Mouse (Mus musculus) liver, embryonic 12.5 days (tissue): ENCODE results near the gene Ptpn13. TPM values are rescaled to one million over a fixed set of nuclear protein-coding genes. Genes with fewer than 3 reads are reported as not detected.

Experiments
- ATAC-seq: fragments of 200-750 bp; cut with Nextera tagmentation; 2 replicates; pipeline ENCODE4 v1.8.0; 2017; ENCODE audit warnings: moderate number of reproducible peaks, mild to moderate bottlenecking, moderate library complexity
- H3K27ac ChIP-seq: fragments of 300-500 bp; sonication (generic); 2 replicates; pipeline ENCODE4 v1.5.1; 2016; ENCODE audit warnings: mild to moderate bottlenecking
- H3K27me3 ChIP-seq: fragments of 300-500 bp; sonication (generic); replicated peaks from 2 replicates; pipeline ENCODE4 v1.6.1; 2016; ENCODE audit warnings: mild to moderate bottlenecking, moderate library complexity
- H3K36me3 ChIP-seq: fragments of 300-500 bp; sonication (generic); 2 replicates; pipeline ENCODE4 v1.6.1; 2016; ENCODE audit warnings: mild to moderate bottlenecking, moderate library complexity
- H3K4me1 ChIP-seq: fragments of 300-500 bp; sonication (generic); 2 replicates; pipeline ENCODE4 v1.6.1; 2016
- H3K4me2 ChIP-seq: fragments of 300-500 bp; sonication (generic); 2 replicates; pipeline ENCODE4 v1.6.1; 2016; ENCODE audit warnings: mild to moderate bottlenecking, moderate library complexity
- H3K4me3 ChIP-seq: fragments of 300-500 bp; sonication (generic); 2 replicates; pipeline ENCODE4 v1.5.1; 2016; ENCODE audit warnings: mild to moderate bottlenecking, moderate library complexity
- H3K9ac ChIP-seq: fragments of 300-500 bp; sonication (generic); 2 replicates; pipeline ENCODE4 v1.6.1; 2016; ENCODE audit warnings: mild to moderate bottlenecking, moderate library complexity
- H3K9me3 ChIP-seq: fragments of 300-500 bp; sonication (generic); replicated peaks from 2 replicates; pipeline ENCODE4 v1.6.1; 2016; ENCODE audit warnings: mild to moderate bottlenecking, moderate library complexity
- WGBS: fragments of 180-500 bp; shearing (Covaris S2); methylation state at CpG from one replicate; pipeline ENCODE4 v1.1.7; 2016; ENCODE audit not compliant: insufficient replicate concordance; 5-methylcytosine and 5-hydroxymethylcytosine counted together
- polyA plus RNA-seq: library from polyadenylated mRNA; unstranded; fragments of >200 nt; fragmentation: Nextera tagmentation; extraction: Ambion mirVana; gene quantifications from 2 replicates; pipeline ENCODE4 v1.2.1, GENCODE M21; 2016

Gene Ptpn13
- polyA plus RNA-seq, 1 experiment from 2014 or later: 3.6 TPM

DNA sequence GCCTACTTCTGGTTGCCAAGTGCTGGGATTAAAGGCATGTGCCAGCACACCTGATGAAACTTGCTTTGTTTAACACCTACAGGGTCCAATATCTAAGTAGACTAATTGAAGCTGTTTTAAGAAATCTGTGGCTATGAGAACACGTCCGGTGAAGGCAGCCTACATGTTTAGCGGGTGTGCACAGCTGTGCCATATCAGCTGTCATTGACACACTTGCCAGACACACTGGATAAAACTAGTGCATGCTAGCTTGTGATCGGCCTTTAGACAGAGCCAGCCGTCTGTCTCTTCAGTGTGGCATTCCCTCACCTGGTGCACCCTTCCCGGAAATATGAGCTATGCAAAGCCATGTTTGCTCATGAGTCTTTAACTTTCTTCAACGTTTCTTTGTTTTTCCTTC is 166.9 kb downstream of the Ptpn13 start:
- Histone ChIP-seq H3K4me2 (no peak overlapping the region), H3K27ac (no peak overlapping the region), H3K4me1 (peaks cover 10% of the 10 kb centered on the region; the same call in 1 of the 2 replicates), H3K27me3 (no peaks in the 10 kb centered on the region), H3K9me3 (no peaks in the 10 kb centered on the region), H3K4me3 (no peak overlapping the region), H3K9ac (no peak overlapping the region), H3K36me3 (no peaks in the 10 kb centered on the region)
- ATAC-seq: no peak
- WGBS: 77% methylated on average over 7 of the region's 7 CpGs

DNA sequence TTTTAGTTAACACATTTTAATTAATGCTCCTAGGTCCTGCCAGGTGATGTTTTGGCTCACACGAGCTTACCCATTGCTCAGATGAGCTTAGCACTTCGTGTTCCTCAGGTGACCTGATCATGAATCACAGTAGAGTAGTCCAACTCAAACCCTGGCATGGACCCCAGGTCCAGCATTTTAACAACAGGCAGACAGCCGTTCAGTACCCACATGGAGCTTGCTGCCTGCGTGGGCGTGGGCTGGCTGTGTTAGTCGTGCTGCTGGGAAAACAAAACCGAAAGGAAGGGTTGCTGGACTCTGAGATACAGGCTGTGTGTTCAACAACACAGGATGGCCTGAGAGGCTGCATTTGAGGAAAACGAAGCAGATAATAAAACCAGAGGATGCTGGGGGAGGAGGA is 167.7 kb downstream of the Ptpn13 start:
- Histone ChIP-seq H3K27ac (no peak overlapping the region), H3K4me2 (no peak overlapping the region), H3K9me3 (no peaks in the 10 kb centered on the region), H3K36me3 (no peaks in the 10 kb centered on the region), H3K4me3 (no peak overlapping the region), H3K27me3 (no peaks in the 10 kb centered on the region), H3K4me1 (peaks cover 10% of the 10 kb centered on the region; the same call in 1 of the 2 replicates), H3K9ac (no peak overlapping the region)
- 70% methylated on average over 8 of the region's 8 CpGs for whole genome bisulfite sequencing
- ATAC-seq: no peak

DNA sequence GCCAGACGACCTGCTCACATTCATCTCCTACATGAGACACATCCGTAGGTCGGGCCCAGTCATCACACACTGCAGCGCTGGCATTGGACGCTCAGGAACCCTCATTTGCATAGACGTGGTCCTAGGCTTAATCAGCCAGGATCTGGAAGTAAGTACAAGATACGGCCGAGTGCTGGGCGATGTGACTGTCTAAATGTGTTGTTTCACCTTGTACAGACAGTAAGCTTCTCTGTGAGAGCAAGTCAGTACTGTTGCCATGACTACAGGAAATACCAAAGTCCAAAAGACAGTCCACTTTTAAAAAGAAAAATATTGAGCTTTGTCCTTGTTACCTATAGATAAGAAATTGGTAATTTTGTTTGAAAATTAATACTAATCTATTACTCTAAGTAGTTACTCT is 168.6 kb downstream of the Ptpn13 start:
- no peak for ATAC-seq
- no peak overlapping the region for H3K4me2 ChIP-seq
- H3K9me3 ChIP-seq: no peaks in the 10 kb centered on the region
- no peaks in the 10 kb centered on the region for H3K36me3 ChIP-seq
- H3K4me1 ChIP-seq: peaks cover 10% of the 10 kb centered on the region; the same call in 1 of the 2 replicates
- no peak overlapping the region for H3K9ac ChIP-seq
- H3K27ac ChIP-seq: no peak overlapping the region
- H3K4me3 ChIP-seq: no peak overlapping the region
- WGBS: 76% methylated on average over 9 of the region's 9 CpGs
- H3K27me3 ChIP-seq: no peaks in the 10 kb centered on the region

DNA sequence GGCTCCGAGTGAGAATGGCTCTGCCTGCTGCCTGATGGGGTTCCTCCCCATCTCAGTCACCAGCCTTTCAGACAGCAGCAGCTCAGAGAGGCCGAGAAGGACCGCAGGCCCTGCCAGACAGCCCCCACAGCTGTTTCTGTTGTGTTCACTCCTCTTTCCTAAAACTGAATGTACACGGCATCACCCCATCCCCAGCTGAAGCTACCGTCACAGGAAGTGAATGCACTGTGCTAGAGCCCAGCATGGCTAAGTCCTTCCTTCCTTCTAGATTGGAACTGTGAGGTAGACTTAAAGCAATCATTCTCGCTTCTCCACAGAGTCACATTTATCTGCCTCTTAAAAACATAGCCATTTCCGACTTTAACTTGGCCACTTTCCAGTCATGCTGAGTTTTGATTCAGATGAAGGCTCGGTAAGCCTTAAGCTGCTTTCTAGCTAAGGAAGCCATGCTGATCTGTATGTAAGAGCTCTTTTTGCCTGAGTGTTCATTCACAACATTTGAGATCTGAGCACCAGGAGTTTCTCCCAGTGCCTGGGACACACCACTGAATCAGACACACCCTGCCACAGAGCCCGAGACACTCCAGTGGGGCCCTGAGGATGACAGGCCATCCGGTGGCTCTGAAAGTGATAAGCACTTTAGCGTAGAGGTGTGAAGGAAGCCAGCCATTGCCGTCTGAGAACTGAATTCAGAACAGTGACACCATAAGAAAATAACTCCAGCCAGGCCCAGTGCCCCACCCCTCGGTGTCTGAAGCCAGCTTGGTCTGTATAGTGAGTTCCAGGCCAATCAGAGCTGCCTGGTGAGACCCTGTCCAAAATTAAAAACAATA is 170.6 kb downstream of the Ptpn13 start:
- H3K36me3 ChIP-seq: no peaks in the 10 kb centered on the region
- H3K9me3 ChIP-seq: no peaks in the 10 kb centered on the region
- no peak for ATAC-seq
- no peak overlapping the region for H3K27ac ChIP-seq
- H3K4me1 ChIP-seq: peaks cover 10% of the 10 kb centered on the region; the same call in 1 of the 2 replicates
- no peak overlapping the region for H3K4me2 ChIP-seq
- H3K27me3 ChIP-seq: no peaks in the 10 kb centered on the region
- H3K4me3 ChIP-seq: no peak overlapping the region
- H3K9ac ChIP-seq: no peak overlapping the region
- WGBS: 40% methylated on average over 13 of the region's 13 CpGs

DNA sequence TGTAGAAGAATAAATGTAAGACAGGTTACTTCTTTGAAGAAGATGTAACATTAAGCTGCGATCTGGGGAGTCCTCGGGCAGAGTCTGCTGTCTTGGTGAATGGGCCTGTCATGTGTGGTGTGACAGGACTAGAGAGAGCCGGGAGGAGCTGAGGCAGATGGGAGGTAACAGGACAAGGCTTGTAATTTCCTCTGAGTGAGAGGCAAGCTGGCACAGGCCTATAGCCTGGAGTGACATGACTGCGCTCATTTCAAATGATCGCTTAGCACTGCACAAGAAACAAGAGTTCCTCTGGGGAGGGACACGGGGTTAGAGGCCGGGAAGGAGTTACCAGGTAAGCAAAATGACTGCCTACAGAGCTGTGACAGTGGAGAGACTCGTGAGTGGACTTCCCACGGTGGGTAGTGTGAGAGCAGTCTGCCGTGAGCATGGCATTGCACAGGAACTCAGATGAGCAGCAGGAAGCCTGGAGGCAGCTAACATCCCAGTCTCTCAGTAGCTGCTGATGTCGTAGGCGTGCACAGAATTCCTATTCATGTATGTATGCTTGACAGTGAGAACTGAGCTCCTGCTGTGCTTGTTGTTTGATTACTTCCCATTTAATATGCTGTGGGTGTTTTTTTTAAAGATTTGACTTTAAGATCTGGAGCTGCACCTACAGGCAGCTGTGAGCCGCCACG is 171.6 kb downstream of the Ptpn13 start:
- H3K27ac ChIP-seq: no peak overlapping the region
- WGBS: 75% methylated on average over 14 of the region's 14 CpGs
- H3K4me2 ChIP-seq: no peak overlapping the region
- H3K9ac ChIP-seq: no peak overlapping the region
- H3K36me3 ChIP-seq: no peaks in the 10 kb centered on the region
- H3K4me3 ChIP-seq: no peak overlapping the region
- ATAC-seq: no peak
- no peaks in the 10 kb centered on the region for H3K9me3 ChIP-seq
- peaks cover 10% of the 10 kb centered on the region; the same call in 1 of the 2 replicates for H3K4me1 ChIP-seq
- no peaks in the 10 kb centered on the region for H3K27me3 ChIP-seq

DNA sequence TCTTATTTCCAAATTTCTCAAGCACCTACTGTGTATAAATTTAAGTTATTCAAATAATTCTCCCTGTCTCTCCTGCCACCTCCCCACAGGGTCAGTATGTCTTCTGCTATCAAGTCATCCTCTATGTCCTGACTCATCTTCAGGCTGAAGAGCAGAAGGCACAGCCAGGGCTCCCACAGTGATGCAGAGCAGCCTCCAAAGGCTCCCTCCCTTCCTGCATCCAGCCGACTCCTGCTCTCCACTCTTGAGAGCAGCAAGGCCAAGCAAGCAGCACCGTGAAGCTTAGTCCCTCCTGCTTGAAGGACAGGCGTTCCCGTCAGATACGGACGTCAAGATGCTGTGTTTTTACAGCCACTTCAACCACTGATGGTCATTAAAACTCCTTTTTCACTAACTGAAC is 172.6 kb downstream of the Ptpn13 start:
- H3K9ac ChIP-seq: no peak overlapping the region
- H3K27me3 ChIP-seq: no peaks in the 10 kb centered on the region
- H3K27ac ChIP-seq: no peak overlapping the region
- ATAC-seq: no peak
- WGBS: 66% methylated on average over 6 of the region's 6 CpGs
- H3K4me3 ChIP-seq: no peak overlapping the region
- H3K36me3 ChIP-seq: no peaks in the 10 kb centered on the region
- H3K9me3 ChIP-seq: no peaks in the 10 kb centered on the region
- H3K4me2 ChIP-seq: no peak overlapping the region
- peaks cover 10% of the 10 kb centered on the region; the same call in 1 of the 2 replicates for H3K4me1 ChIP-seq

DNA sequence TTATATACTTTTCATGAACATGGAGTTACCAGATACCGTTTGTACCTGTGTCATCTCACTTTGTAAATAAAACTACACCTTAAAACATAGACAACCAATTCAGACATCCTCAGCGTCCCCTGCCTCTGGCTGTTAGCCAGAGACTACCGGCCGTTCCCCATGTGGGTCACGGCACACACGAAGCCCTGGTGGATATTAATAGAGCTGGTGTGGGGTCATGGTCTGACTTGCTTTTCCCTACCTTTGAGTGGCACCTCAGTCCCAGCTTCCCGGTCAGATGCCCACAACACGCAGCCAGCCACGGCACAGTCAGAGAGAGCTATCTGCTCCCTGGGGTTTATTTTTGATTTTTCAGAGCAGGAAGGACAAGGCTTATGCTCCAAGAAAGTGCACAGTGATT is 173.3 kb downstream of the Ptpn13 start:
- H3K27me3 ChIP-seq: no peaks in the 10 kb centered on the region
- no peak for ATAC-seq
- H3K4me1 ChIP-seq: peaks cover 10% of the 10 kb centered on the region; the same call in 1 of the 2 replicates
- no peak overlapping the region for H3K4me2 ChIP-seq
- no peaks in the 10 kb centered on the region for H3K36me3 ChIP-seq
- no peaks in the 10 kb centered on the region for H3K9me3 ChIP-seq
- WGBS: 77% methylated on average over 9 of the region's 9 CpGs
- H3K9ac ChIP-seq: no peak overlapping the region
- H3K4me3 ChIP-seq: no peak overlapping the region
- no peak overlapping the region for H3K27ac ChIP-seq

DNA sequence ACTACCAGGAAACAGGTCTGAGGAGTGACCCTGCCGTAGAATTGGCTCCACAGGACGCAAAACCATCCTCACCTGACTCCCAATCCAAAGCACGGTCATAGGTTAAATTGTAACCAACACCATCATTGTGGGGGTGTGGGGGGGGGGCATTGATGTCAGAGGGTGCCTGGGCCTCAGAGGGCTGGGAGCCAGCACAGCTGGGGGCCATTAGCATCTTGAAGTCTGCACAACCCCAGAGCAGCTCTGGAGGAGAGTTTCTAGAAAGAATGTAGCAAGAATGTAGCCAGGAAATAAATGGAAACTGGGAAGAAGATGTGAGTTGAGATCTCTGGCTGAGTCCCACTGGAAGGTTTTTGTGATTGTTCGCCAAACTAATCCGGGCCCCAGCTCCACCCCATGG is 173.9 kb downstream of the Ptpn13 start:
- Histone ChIP-seq H3K4me2 (no peak overlapping the region), H3K27me3 (no peaks in the 10 kb centered on the region), H3K4me3 (no peak overlapping the region), H3K27ac (no peak overlapping the region), H3K36me3 (no peaks in the 10 kb centered on the region), H3K4me1 (peaks cover 10% of the 10 kb centered on the region; the same call in 1 of the 2 replicates), H3K9ac (no peak overlapping the region), H3K9me3 (no peaks in the 10 kb centered on the region)
- no peak for ATAC-seq
- 72% methylated on average over 5 of the region's 5 CpGs for WGBS

DNA sequence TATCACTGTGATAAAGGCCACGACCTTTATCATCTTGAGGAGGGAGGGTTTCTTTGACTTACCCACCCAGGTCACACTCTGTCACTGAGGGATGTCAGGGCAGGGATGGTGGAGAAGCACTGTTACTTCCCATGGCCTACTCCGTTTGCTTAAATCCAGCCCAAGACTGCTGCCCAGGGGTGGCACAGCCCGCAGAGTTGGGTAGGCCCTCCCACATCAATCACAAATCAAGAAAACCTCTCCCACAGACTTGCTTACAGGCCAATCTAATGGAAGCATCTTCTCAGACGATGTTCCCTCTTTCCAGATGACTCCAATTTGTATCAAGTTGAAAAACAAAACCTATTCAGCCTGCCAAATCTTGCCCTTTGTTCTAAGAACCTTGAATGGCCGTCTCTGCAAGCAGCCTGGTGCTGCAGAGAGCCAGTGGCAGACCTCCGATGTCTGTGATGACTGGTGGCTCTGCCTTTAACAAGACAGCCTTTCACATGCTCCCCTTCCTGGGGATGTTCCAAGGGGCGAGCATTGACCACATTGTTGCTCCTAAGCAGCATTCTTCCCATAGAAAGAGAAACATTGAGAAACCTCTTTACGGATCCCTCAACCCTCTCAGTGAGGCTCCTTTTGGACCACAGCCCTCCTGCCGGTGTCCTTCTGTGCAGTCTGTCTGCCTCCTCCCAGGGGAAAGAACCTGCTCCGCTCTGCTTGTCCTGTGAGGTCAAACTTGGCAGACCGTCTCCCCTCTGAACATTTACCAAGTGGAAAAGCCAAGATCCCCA is 178.3 kb downstream of the Ptpn13 start:
- Histone ChIP-seq H3K9me3 (no peaks in the 10 kb centered on the region), H3K9ac (no peak overlapping the region), H3K4me1 (no peaks in the 10 kb centered on the region), H3K36me3 (no peaks in the 10 kb centered on the region), H3K27ac (no peak overlapping the region), H3K4me3 (no peak overlapping the region), H3K27me3 (0 out of 2 replicates have a peak, but pooled peaks cover 4% of the 10 kb centered on the region), H3K4me2 (no peak overlapping the region)
- ATAC-seq: no peak
- WGBS: 64% methylated on average over 11 of the region's 11 CpGs

DNA sequence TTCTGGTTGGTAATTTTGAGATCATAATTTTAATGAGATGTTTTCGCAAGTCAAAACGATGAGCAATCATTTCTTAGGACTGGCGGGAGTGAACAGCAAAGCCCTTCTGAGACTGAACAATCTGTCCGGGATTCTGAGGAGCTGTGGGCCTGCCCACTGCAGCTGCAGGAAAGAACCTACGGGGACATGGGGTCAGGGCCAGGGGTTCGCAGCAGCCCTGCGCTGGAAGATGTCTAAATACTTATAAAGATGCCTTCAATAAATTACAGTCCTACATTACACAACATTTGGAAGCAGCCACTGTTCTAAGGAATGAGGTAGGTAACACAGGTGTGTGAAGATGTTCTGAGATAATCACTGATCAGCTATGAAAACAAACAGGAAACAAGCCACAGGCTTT is 180.7 kb downstream of the Ptpn13 start:
- Histone ChIP-seq H3K9me3 (no peaks in the 10 kb centered on the region), H3K4me3 (no peak overlapping the region), H3K27me3 (0 out of 2 replicates have a peak, but pooled peaks cover 4% of the 10 kb centered on the region), H3K4me2 (no peak overlapping the region), H3K27ac (no peak overlapping the region), H3K9ac (no peak overlapping the region), H3K36me3 (no peaks in the 10 kb centered on the region), H3K4me1 (no peaks in the 10 kb centered on the region)
- 68% methylated on average over 7 of the region's 7 CpGs for WGBS
- no peak for ATAC-seq

DNA sequence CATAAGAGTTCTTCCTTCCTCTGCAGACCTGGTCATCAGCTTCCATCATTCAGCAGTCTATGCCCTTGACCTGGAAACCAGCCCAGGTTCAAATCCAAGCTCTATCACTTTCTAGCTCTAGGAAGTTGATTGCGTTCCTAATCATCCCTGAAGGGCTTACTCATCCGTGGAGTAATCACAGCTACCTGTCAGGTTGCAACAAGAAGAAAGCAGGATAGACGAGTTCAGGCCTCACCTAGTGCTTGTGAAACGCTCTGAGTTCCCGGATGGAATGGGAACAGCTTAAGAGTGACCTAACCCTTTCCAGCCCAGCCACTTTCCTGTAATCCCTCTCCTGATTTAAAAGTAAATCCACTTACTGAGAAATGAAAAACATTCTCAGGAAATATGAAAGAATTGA is 185.2 kb downstream of the Ptpn13 start:
- Histone ChIP-seq H3K9ac (no peak overlapping the region), H3K9me3 (no peaks in the 10 kb centered on the region), H3K4me1 (no peaks in the 10 kb centered on the region), H3K27ac (no peak overlapping the region), H3K4me2 (no peak overlapping the region), H3K27me3 (0 out of 2 replicates have a peak, but pooled peaks cover 4% of the 10 kb centered on the region), H3K36me3 (no peaks in the 10 kb centered on the region), H3K4me3 (no peak overlapping the region)
- 56% methylated on average over 5 of the region's 5 CpGs for WGBS
- no peak for ATAC-seq
